Mouse (Mus musculus): Measurements from ENCODE around the gene Wdfy3.

GRCm38 (mm10) chr5:101792665-101793064 is 277.1 kb downstream of the Wdfy3 start:
- TF ChIP-seq CTCF (IDR thresholded peaks at IDR 0.05; ENCODE audit: insufficient read depth, low read length), result no peak
- no peak for TF ChIP-seq POLR2A (IDR thresholded peaks at IDR 0.05; ENCODE audit: borderline replicate concordance, extremely low read depth, low read depth, low read length)

Data from lung, adult 2 months (tissue).